Mouse (Mus musculus) adrenal gland, postnatal 10 days (tissue): ENCODE measurements at regions not wholly inside any gene's neighbourhood (a gene's known extent, or its start where the extent isn't known, plus 50 kb on each side); places are given as distances from the start of the nearest gene placed in this dataset.

Experiments
- DNase-seq: peaks from one replicate; pipeline ENCODE4 v3.0.0; 2021; ENCODE audit warnings: mixed read lengths

DNA sequence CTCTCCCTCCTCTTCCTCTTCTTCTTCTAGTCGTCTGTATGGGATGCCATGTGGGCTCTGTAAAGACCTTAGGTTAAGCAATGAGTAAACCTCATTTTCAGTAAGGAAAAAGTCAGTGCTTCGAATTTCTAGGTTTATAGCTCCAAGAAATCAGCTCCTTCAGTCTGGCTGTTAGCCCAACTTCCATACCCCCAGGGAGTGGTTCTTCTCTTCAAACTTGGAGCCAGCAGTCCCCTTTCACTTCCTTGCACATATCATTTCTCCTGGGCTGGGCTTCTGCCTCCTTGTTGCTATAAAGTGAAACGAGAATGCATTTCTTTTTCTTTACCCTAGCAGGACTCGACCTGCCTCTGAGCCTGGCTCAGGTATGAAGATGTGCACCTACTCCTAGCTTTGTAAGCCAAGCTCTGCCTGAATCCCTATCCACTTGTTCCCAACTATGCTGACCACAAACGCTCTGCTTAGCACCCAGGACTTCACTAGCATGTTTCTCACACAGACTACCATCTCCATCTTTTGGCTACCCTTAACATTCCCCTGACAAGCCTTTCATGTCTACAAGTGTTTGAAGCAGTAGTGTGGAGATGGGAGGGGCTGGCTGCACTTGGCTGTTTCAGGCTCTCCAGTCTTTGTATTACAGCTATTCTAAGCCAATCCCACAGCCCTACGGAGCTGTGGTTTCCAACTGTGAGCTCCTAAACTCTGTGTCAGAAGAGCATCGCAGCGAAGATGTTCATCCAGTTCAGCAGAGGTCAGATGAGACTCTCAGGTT, 243.8 kb upstream of the Tprg start:
- peak; percentile 67 for DNase-seq

- DNase-seq = no peak
These were observed 242.0 kb upstream of the Tprg start for GRCm38 (mm10) chr16:25044637-25045036.

- DNase-seq = no peak
These were observed 238.9 kb upstream of the Tprg start for GRCm38 (mm10) chr16:25047726-25048125.

- DNase-seq = no peak
These were observed 236.6 kb upstream of the Tprg start for GRCm38 (mm10) chr16:25049928-25050510.

- no peak for DNase-seq
These were observed 235.6 kb upstream of the Tprg start for GRCm38 (mm10) chr16:25051044-25051443.

GRCm38 (mm10) chr16:25052428-25052827, 234.2 kb upstream of the Tprg start:
- DNase-seq = no peak

DNA sequence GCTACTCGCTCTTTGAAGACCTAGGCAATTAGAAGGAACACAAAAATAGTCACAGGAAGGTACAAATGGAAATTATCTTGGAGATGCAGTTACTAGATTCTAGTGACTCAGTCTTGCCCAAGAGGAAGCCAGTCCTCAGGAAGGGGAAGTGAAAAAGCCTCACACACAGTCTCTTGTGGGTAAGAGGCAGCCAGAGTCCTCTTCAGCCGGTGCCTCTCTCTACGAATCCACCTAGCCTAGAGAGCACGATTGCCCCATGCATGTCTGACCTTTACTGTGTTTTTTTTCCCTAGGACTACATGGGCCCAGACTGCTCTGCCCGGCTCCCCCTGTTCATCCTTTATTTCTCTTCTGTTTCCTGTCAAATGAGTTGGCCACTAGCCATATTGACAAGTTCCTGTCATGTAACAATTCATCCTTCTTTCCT, 233.7 kb upstream of the Tprg start:
- peak; percentile 26 for DNase-seq

DNA sequence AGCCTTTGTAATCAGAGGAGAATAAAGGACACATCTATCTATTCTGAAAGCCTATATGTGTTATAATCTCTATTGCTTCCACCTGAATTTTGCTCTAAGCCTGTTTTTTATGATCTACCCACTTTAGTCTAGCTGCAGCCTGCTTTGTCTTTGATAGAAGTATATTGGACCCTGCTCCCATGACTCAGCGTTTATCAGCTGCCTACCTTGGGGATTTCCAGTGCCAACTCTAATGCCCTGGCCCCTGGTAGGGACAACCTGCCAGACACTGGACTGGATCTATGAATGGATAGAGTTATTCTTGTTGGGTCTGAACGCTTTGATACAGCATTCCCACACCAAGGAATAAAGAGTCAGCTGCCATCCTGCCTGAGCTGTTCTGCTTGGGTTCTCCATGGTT, 232.3 kb upstream of the Tprg start:
- no peak for DNase-seq

- DNase-seq = no peak
These were observed 231.2 kb upstream of the Tprg start for GRCm38 (mm10) chr16:25055376-25055775.

GRCm38 (mm10) chr16:25058051-25058747, 228.4 kb upstream of the Tprg start:
- DNase-seq = peak; percentile 17

DNA sequence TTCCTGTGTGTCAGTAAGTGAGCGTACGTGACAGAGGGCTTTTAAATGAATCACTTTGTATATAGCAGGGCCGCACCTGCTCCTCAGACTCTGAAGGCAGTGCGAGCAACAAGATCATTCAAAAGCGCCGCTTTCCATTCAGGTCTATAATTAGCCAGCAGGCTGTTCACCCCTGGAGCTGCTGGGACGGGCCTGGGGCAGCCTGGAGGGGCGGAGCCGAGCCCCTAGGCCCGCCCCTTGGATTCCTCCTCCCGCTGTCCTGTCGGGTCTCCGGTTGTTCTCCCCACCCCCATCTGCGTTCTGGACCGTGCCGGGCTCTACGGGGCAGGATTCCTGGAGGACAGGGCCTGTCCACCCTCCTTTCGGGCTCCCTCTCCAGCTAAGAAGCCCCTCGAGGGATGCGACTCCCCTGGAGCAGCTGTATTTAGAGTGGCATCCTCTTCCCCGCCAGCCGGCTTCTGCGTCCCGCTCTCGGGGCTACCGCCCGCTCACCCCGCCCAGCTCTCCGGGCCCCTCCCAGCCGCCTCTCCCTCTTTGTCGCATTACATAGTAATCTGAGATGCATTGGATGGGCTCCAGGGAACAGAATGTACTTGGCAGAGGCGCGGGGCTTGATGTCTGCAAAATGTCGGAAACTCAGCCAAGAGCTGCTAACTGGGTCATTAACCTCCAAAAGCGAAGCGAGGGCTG, 227.7 kb upstream of the Tprg start:
- peak; percentile 98 for DNase-seq

- no peak for DNase-seq
These were observed 227.1 kb upstream of the Tprg start for GRCm38 (mm10) chr16:25059504-25059992.

DNA sequence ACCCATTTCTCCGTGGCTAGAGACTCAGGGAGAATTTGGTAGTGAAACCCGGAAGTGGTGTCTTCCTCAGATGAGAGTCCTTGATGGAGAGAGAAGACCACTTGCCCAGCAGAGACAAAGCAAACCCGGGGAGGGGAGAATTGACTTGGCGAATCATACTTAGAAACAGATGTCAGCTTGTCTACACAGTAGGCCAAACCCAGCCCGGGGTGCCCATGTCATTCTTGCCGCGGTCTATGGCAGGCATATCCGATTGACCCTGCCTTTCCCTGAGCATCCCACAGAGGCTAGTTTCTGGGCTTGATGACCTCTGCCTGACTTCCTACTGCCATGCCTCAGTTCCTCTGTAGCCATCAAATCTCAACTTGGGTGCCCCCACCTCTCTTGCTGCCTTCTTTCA, 226.4 kb upstream of the Tprg start:
- peak; percentile 17 for DNase-seq

- peak; percentile 80 for DNase-seq
These were observed 225.0 kb upstream of the Tprg start for GRCm38 (mm10) chr16:25061631-25062030.

DNA sequence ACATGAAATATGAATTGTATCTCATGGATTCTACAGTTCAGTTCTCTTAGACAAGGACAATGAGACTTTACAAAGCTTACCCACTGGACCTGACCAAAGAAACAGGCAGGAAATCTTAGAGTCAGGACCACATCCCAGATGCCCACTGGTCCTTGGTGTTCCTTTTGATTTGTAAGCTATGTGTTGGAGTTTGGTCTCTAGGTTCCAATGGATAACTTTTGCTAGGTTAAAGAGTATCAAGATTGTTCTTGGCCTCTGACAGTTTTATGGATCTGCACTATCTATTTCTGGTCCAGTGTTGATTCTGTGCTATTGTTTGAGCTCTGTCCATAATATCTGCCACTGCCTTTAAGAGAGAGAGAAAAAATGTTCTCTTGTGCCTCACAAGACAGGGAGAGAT, 222.6 kb upstream of the Tprg start:
- no peak for DNase-seq

DNA sequence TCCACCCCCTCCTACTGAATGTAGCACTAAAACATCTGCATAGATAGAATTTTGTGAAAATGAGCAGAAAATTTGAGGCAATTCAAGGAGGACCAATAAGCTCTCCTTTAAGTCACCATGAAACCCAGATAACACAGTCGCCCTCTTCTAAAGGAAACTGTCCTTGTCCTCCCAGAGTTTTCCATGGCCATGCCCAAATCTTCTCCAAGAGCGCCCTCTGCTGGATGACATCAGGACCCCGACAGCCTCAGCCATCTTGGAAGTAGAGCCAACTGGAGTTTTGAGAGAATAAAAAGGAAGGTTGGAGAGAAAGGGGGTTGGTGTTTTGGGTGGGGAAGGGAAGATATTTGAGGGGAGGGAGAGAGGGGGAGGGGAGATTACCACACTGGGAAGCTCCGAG, 222.1 kb upstream of the Tprg start:
- peak; percentile 94 for DNase-seq

- no peak for DNase-seq
These were observed 219.8 kb upstream of the Tprg start for GRCm38 (mm10) chr16:25066822-25067221.

DNA sequence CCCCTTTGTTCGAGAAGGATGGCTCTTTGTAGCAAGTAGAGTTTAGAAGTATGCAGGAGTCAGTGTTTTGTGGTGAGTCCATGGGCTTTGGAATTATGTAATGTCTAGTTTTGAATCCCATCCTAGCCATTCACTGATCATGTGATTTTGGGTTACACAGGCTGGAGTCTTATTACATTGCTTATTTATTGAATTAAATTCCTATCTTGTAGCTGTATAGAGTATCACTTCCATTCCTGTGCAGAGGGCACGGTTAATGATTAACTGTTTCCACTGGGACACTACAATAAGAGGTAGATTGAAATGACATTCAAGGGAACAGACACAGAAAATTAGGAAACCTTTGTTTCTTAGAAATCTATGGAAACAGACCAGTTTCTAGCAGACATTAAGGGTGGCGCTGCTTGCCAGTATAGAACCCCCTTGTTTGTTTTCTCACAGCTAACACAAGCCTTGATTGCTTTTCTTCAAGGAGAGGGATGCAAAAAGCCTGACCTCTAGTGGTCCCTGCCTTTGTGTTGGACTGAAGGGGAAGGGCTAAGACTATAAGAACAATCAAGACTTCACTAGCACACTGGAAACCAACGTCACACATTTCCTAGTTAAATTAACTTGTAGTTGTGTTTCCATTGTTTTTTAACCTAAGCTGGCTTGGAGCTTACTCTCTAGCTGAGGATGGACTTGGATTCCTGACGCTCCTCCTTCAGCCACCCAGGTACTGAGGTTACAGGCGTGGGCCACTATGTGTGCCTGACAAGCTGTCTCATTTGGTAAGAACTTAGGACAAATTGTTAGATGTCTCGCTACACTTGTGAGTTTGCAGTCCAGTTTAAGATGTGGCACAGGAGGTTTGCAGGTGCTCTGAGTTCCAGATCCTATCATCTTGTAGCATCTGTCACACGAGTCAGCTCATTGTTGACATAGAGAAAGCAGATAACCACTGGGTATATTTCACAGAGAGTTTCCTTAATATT, 219.1 kb upstream of the Tprg start:
- DNase-seq = peak; percentile 25

- DNase-seq = no peak
These were observed 205.8 kb upstream of the Tprg start for GRCm38 (mm10) chr16:25080811-25081210.

DNA sequence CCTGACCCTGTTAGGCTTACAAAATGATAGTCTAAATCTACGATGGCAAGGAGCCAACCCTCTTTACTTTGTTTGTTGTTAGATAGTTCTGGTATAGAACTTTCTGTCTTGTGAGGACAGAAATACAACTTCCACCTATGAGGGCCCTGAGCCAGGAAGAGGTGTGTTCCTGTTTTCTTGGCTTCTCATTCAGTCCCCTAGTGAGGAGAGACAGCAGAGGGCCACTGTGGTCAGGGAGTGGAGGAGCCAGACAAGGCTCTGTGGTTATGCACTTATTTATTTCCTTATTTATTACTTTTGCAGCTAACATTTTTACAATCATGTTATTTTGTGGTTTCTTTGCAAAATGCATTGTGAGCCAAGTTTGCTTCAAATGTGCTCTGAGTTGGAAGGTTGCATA, 202.9 kb upstream of the Tprg start:
- no peak for DNase-seq
